Mouse (Mus musculus) layer of hippocampus, postnatal 36 days (tissue): ENCODE measurements around the gene Chrna3. TPM values are rescaled to one million over a fixed set of nuclear protein-coding genes. Genes with fewer than 3 reads are reported as not detected.

Experiments used
- DNase-seq, 2 experiments: peaks; one replicate each; pipeline ENCODE4 v3.0.0; 2022
- total RNA-seq, 2 experiments: library from RNA; stranded (reverse); gene quantifications; 2 replicates each; pipeline ENCODE4 v1.2.3; 2021

Chrna3 gene
- total RNA-seq, 2 experiments from 2014 or later: 0.33 to 0.37 TPM

DNA sequence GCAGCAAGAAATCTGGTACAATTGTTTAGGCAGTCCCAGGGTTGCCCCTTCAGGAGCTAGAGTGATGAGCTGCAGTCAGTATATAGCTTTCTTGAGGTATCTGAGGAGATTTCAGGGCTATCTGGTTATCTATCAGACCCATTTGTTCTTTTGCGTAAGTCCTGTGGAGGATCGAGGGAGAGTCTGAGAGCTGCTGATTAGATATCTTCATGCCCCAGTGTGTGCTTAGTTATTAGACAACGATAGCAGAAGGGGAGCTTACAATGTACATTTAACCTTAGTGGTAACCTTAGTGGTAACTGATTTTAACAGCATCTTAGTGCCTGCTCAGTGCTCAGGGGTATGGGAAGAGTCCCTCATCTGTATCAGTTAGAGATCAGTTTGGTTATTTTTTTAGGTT is 30.7 kb downstream of the Chrna3 start:
- no peak for DNase-seq

DNA sequence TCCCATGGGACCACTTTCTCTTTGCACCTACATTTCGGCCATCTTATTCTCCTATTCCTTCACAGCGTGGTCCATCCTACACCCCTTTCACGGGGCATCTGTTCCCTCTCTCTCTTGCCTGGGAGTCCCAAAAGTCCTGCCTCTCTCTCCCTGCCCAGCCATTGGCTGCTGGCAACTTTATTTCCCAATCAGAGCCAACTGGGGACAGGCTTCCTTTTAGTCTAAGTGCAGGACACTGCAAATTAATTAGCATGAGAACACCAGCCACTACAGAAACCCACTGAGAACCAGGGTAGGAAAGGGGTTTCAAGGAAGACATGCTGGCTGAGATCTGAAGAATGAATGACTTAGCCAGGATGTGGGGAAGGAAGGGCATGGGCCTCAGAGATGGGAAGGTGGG is 32.0 kb downstream of the Chrna3 start:
- DNase-seq: no peak

- DNase-seq: no peak
Observed at GRCm38 (mm10) chr9:54990362-54990761, 36.0 kb downstream of the Chrna3 start.

GRCm38 (mm10) chr9:54982401-54982800 is 44.0 kb downstream of the Chrna3 start:
- no peak for DNase-seq

DNA sequence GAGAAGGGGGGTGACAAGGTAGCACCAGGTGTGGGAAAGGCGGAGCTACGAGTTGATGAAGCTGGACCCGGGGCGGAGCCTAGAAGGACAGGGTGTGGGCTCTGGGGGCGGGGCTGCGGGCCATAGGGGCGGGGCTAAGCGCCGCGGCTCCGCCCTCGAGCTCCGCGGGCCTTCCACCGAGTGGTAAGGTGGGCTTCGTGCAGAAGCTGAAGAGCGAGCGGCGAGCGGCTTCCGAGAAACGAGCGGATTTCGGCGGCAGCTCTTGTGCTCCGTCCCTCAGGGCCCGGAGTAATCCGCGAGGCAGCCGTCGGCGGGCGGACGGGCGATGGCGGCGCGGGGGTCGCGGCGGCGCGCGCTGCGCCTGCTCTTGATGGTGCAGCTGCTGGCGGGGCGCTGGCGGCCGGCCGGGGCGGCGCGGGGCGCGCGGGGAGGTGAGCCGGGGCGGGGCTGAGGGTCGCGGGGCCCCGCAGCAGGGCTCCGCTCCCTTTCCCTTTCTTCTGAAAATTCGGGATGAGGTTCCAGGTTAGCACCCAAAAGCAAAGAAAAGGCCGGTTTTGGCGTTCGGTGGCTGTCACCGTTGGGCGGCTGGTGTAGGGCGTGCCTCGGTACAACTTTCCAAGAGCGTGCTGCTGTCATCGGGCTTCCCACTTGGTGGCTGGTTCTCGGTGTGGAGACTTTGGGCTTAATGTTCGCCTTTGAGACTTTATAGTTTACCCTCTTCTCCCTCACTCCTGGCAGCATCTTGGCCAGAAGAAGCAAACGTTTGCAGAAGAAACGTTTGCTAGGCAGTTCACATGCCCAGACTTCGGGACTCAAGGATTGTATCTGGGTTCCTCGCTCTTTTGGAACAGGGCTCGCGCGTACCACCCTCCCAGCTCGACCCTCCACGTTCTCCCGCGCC is 44.8 kb downstream of the Chrna3 start:
- no peak for DNase-seq

DNA sequence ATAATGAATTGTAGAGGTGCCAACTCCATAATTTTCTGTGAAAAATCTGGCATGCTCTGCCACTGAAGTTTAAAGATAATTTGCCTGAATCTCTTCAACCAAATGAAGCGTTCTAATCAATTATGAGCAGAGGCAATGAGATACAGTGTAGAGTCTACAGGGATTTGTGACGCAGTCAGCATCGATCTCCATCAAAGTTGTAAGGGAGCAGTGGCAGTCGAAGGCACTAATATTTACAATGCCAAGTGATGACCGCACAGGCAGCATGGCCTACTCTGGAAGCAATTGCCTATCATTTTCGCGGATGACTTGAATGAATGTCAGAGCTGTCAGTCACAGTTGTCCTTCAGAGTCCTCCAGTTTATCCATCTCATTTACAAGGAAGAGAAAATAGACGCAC is 45.7 kb downstream of the Chrna3 start, which contains the start of gene Chrna5:
TSS of gene Chrna5 (plus strand) at position 207 of the 400 bp plus-strand sequence.
- DNase-seq: no peak

DNA sequence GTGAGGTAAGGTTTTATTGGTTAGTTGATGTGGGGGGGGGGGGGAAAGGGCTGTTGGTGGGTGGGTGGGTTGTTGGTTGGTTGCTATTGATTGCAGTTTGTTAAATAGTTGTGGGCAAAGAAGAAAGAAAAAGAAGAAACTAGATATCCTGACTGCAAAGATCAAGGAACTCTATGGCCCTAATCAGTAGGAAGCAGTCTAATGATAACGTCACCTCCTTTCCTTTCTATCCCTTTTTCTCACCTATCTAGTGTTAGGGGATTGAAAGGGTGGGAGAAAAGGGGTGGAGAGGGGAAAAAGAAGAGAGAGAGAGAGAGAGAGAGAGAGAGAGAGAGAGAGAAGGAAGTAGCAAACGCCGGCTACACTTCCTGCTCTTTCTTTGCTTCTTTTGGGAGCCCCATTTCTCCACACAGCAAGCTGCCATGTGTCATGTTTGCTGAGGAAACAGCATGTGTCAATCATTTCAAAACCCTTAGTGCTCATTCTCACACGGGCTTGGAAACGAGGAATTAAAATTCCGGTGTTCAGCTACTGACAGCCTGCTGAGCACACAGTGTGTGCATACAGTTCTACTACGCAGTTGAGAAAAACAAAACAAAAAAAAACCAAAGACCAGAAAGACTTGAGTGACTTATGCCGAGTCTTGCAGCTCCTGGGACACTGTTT is 56.3 kb downstream of the Chrna3 start:
- DNase-seq: no peak

DNA sequence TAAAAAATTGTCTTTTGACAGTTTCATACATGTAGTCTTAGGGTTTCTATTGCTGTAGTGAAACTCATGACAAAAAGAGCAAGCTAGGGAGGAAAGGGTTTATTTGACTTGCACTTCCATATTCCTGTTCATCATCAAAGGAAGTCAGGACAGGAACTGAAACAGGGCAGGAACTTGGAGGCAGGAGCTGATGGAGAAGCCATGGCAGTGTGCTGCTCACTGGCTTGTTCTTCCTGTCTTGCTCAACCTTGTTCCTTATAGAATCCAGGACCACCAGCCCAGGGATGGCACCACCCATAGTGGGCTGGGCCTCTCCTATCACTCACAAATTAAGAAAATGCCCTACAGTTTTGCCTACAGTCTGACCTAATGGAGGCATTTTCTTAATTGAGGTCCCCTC is 62.7 kb downstream of the Chrna3 start:
- DNase-seq: no peak

DNA sequence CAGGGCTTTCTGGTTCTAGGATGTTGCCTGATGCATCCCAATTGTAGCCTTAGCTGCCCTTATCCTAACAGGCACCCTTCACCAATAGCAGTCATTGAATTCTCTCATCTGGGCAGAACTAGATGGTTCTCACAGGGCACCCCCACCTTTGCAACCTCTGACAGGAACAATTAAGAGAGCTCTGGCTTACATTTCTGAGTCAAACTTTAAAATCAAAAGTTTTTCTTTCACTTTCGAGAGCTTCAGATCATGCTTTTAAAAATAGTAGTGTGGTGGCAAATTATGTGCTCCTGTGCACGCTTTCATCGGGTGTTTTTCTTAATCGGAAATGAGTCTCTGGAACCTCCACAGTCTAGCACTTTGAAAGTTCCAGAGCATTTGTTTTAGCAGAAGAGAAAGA is 65.3 kb downstream of the Chrna3 start:
- no peak for DNase-seq

Other genes with a start within 250 kb of the Chrna3 start
- gene Ireb2, start 162.8 kb downstream of the Chrna3 start, total RNA-seq: 10 to 100 TPM; 53.1 to 56.3 TPM
- 1 to 10 TPM; 2.3 to 2.5 TPM for gene Hykk, start 109.3 kb downstream of the Chrna3 start, total RNA-seq
- 100 to 1,000 TPM; 131 to 134 TPM for gene Psma4, start 75.8 kb downstream of the Chrna3 start, total RNA-seq
- gene AY074887, start 75.6 kb downstream of the Chrna3 start, total RNA-seq: under 1 TPM in 1 of 2 experiments, not detected in 1; 0.53 TPM
- 1 to 10 TPM; 8.3 to 9.1 TPM for gene Chrna5, start 45.7 kb downstream of the Chrna3 start, total RNA-seq
- gene Chrnb4, start 22.2 kb upstream of the Chrna3 start, total RNA-seq: under 1 TPM in 1 of 2 experiments, not detected in 1; 0.10 TPM
- 10 to 100 TPM; 62.0 to 66.6 TPM for gene Ube2q2, start 122.3 kb upstream of the Chrna3 start, total RNA-seq
- gene Fbxo22, start 182.4 kb upstream of the Chrna3 start, total RNA-seq: 10 to 100 TPM; 35.2 to 35.3 TPM